Mouse (Mus musculus): Measurements from ENCODE around the gene Bmper. TPM values are rescaled to one million over a fixed set of nuclear protein-coding genes. Genes with fewer than 3 reads are reported as not detected.

Bmper gene
- total and polyA plus RNA-seq, 3 experiments: 1.3 to 1.9 (median 1.4) TPM

- no peaks in the 10 kb centered on the region for H3K9me3 ChIP-seq (replicated peaks; ENCODE audit: low read length)
Measured at GRCm38 (mm10) chr9:23199841-23200240, 23.0 kb upstream of the Bmper start.

GRCm38 (mm10) chr9:23200828-23201227, 22.0 kb upstream of the Bmper start:
- H3K4me2 ChIP-seq (ENCODE audit: insufficient read depth, low read depth, poor library complexity, severe bottlenecking): no peak overlapping the region
- no peaks in the 10 kb centered on the region for H3K79me2 ChIP-seq (replicated peaks; ENCODE audit: control insufficient read depth, extremely low read depth, insufficient read depth, poor library complexity, severe bottlenecking)
- dilution Hi-C loops (cut with MboI; ENCODE audit: extremely low pct_ligation_motif_present, extremely low pct_unique_long_range_greater_than_20kb, low sequenced_read_pairs) (no loop called here), in situ Hi-C loops (cut with MboI; ENCODE audit: low pct_ligation_motif_present, low pct_unique_long_range_greater_than_20kb, low sequenced_read_pairs) (loop anchor here (25.0 kb wide), 1 partner anchor 489 kb away; no protein-coding TSS in a partner anchor)
- H3K9me3 ChIP-seq (replicated peaks; ENCODE audit: low read length): no peaks in the 10 kb centered on the region
- H3K4me3 ChIP-seq (replicated peaks in 1 of 3; ENCODE audit: low read depth in 2 of 3, low read length in 2 of 3, poor library complexity in 1 of 3): no peak overlapping the region
- H3K4me1 ChIP-seq (ENCODE audit: control insufficient read depth in 1 of 2, insufficient read depth in 2 of 2): 0 out of 4 replicates have a peak, but pooled peaks cover 0 to 3% of the 10 kb centered on the region in 2 experiments
- H3K9ac ChIP-seq (ENCODE audit: insufficient read depth, low read depth): no peak overlapping the region
- no peak overlapping the region for H3K27ac ChIP-seq (ENCODE audit: insufficient read depth, low read depth)
- no peak for DNase-seq (ENCODE audit: extremely low read depth)
- H3K36me3 ChIP-seq (replicated peaks in 1 of 2; ENCODE audit: control insufficient read depth in 1 of 2, insufficient read depth in 1 of 2, low read length in 1 of 2): no peaks in the 10 kb centered on the region
- no peaks in the 10 kb centered on the region for H3K27me3 ChIP-seq (replicated peaks)
- TF ChIP-seq IRF4 (IDR thresholded peaks at IDR 0.05; ENCODE audit: low read depth, low read length) (no peak), PAX5 (IDR thresholded peaks at IDR 0.05; ENCODE audit: low read length) (no peak), GABPA (IDR thresholded peaks at IDR 0.05; ENCODE audit: insufficient replicate concordance, low read depth, low read length) (no peak), MYC (IDR thresholded peaks at IDR 0.05; ENCODE audit: low read depth, low read length) (no peak), CHD2 (IDR thresholded peaks at IDR 0.05; ENCODE audit: low read length) (no peak), MAFK (IDR thresholded peaks at IDR 0.05; ENCODE audit: insufficient replicate concordance, low read length) (no peak), NRF1 (IDR thresholded peaks at IDR 0.05; ENCODE audit: low read depth, low read length) (no peak), ZC3H11A (IDR thresholded peaks at IDR 0.05; ENCODE audit: low read depth, low read length) (no peak), EP300 (IDR thresholded peaks at IDR 0.05; ENCODE audit: low read length) (no peak), POLR2A (IDR thresholded peaks at IDR 0.05; ENCODE audit: low read depth, low read length) (no peak), MAX (IDR thresholded peaks at IDR 0.05; ENCODE audit: low read length) (no peak), ELF1 (IDR thresholded peaks at IDR 0.05; ENCODE audit: low read depth, low read length) (no peak), ETS1 (conservative IDR thresholded peaks at IDR 0.05; ENCODE audit: low read depth, low read length) (no peak), RAD21 (IDR thresholded peaks at IDR 0.05; ENCODE audit: low read depth, low read length) (no peak), POLR2AphosphoS2 (IDR thresholded peaks at IDR 0.05; ENCODE audit: low read depth, low read length) (no peak), JUN (IDR thresholded peaks at IDR 0.05; ENCODE audit: insufficient read depth, low read depth, low read length) (no peak), SMC3 (IDR thresholded peaks at IDR 0.05; ENCODE audit: low read depth, low read length) (no peak), UBTF (IDR thresholded peaks at IDR 0.05; ENCODE audit: low read depth, low read length) (no peak)

More at GRCm38 (mm10) chr9:23199841-23200240, 23.0 kb upstream of the Bmper start:
- no peak overlapping the region for H3K27ac ChIP-seq (ENCODE audit: insufficient read depth, low read depth)
- DNase-seq (ENCODE audit: extremely low read depth): no peak
- H3K9ac ChIP-seq (ENCODE audit: insufficient read depth, low read depth): no peak overlapping the region
- H3K4me3 ChIP-seq (replicated peaks in 1 of 3; ENCODE audit: low read depth in 2 of 3, low read length in 2 of 3, poor library complexity in 1 of 3): no peak overlapping the region
- H3K27me3 ChIP-seq (replicated peaks): no peaks in the 10 kb centered on the region
- no peaks in the 10 kb centered on the region for H3K79me2 ChIP-seq (replicated peaks; ENCODE audit: control insufficient read depth, extremely low read depth, insufficient read depth, poor library complexity, severe bottlenecking)
- H3K4me2 ChIP-seq (ENCODE audit: insufficient read depth, low read depth, poor library complexity, severe bottlenecking): no peak overlapping the region
- 0 out of 4 replicates have a peak, but pooled peaks cover 0 to 3% of the 10 kb centered on the region in 2 experiments for H3K4me1 ChIP-seq (ENCODE audit: control insufficient read depth in 1 of 2, insufficient read depth in 2 of 2)
- dilution Hi-C loops (cut with MboI; ENCODE audit: extremely low pct_ligation_motif_present, extremely low pct_unique_long_range_greater_than_20kb, low sequenced_read_pairs) (no loop called here), in situ Hi-C loops (cut with MboI; ENCODE audit: low pct_ligation_motif_present, low pct_unique_long_range_greater_than_20kb, low sequenced_read_pairs) (loop anchor here (25.0 kb wide), 1 partner anchor 488 kb away; no protein-coding TSS in a partner anchor)
- no peaks in the 10 kb centered on the region for H3K36me3 ChIP-seq (replicated peaks in 1 of 2; ENCODE audit: control insufficient read depth in 1 of 2, insufficient read depth in 1 of 2, low read length in 1 of 2)
- TF ChIP-seq ZNF384 (IDR thresholded peaks at IDR 0.05; ENCODE audit: low read depth, low read length) (no peak), E2F4 (IDR thresholded peaks at IDR 0.05; ENCODE audit: insufficient replicate concordance, low read depth, low read length) (no peak), UBTF (IDR thresholded peaks at IDR 0.05; ENCODE audit: low read depth, low read length) (no peak), POLR2A (IDR thresholded peaks at IDR 0.05; ENCODE audit: low read depth, low read length) (no peak), MAZ (IDR thresholded peaks at IDR 0.05; ENCODE audit: low read depth, low read length) (no peak), NELFE (IDR thresholded peaks at IDR 0.05; ENCODE audit: low read depth, low read length) (no peak), ZMIZ1 (IDR thresholded peaks at IDR 0.05; ENCODE audit: low read depth, low read length) (no peak)
